Mouse (Mus musculus): ENCODE results near the gene Clba1.

The Clba1 gene

GRCm38 (mm10) chr12:112808587-112809364 is at the start of gene Clba1:
Gene Clba1 (plus strand): TSS chr12:112808937.
- DNase-seq: peak; percentile 97

- no peak for DNase-seq
Observed at GRCm38 (mm10) chr12:112759471-112759870, 49.3 kb upstream of the Clba1 start.

- no peak for DNase-seq
Observed at GRCm38 (mm10) chr12:112760154-112760926, 48.4 kb upstream of the Clba1 start, which contains the start of gene Pld4. Gene Pld4 (plus strand): TSS chr12:112760655.

- no peak for DNase-seq
Observed at GRCm38 (mm10) chr12:112761411-112761810, 47.3 kb upstream of the Clba1 start.

GRCm38 (mm10) chr12:112762018-112762417 is 46.7 kb upstream of the Clba1 start:
- DNase-seq: no peak

GRCm38 (mm10) chr12:112763176-112763575 is 45.6 kb upstream of the Clba1 start:
- no peak for DNase-seq

GRCm38 (mm10) chr12:112764141-112764540 is 44.6 kb upstream of the Clba1 start:
- DNase-seq: no peak

- no peak for DNase-seq
Observed at GRCm38 (mm10) chr12:112764991-112765390, 43.7 kb upstream of the Clba1 start.

- DNase-seq: no peak
Observed at GRCm38 (mm10) chr12:112766586-112766985, 42.2 kb upstream of the Clba1 start.

GRCm38 (mm10) chr12:112767036-112767890 is 41.5 kb upstream of the Clba1 start:
- no peak for DNase-seq

- no peak for DNase-seq
Observed at GRCm38 (mm10) chr12:112768166-112768565, 40.6 kb upstream of the Clba1 start.

GRCm38 (mm10) chr12:112769031-112769430 is 39.7 kb upstream of the Clba1 start:
- DNase-seq: peak; percentile 37

- DNase-seq: no peak
Observed at GRCm38 (mm10) chr12:112769751-112770150, 39.0 kb upstream of the Clba1 start.

- DNase-seq: no peak
Observed at GRCm38 (mm10) chr12:112770396-112770795, 38.3 kb upstream of the Clba1 start.

- DNase-seq: no peak
Observed at GRCm38 (mm10) chr12:112772306-112772705, 36.4 kb upstream of the Clba1 start.

- no peak for DNase-seq
Observed at GRCm38 (mm10) chr12:112773366-112773765, 35.4 kb upstream of the Clba1 start.

GRCm38 (mm10) chr12:112774026-112774425 is 34.7 kb upstream of the Clba1 start:
- DNase-seq: no peak

GRCm38 (mm10) chr12:112774481-112774880 is 34.3 kb upstream of the Clba1 start:
- DNase-seq: no peak

GRCm38 (mm10) chr12:112791026-112791425 is 17.7 kb upstream of the Clba1 start:
- DNase-seq: no peak

- no peak for DNase-seq
Observed at GRCm38 (mm10) chr12:112793601-112794355, 15.0 kb upstream of the Clba1 start.

- DNase-seq: no peak
Observed at GRCm38 (mm10) chr12:112794356-112794816, 14.4 kb upstream of the Clba1 start.

GRCm38 (mm10) chr12:112794998-112795397 is 13.7 kb upstream of the Clba1 start:
- DNase-seq: no peak
